Mouse (Mus musculus) heart, postnatal 0 days (tissue): Measurements from ENCODE around the gene Slain1.

Source experiments
- CTCF ChIP-seq: IDR thresholded peaks from 2 replicates; pipeline ENCODE4 v1.5.1; 2016; ENCODE audit warnings: antibody characterized with exemption, control low read depth, low read depth
- EP300 ChIP-seq: IDR thresholded peaks from 2 replicates; pipeline ENCODE4 v1.6.1; 2016; ENCODE audit warnings: antibody characterized with exemption, low read depth

DNA sequence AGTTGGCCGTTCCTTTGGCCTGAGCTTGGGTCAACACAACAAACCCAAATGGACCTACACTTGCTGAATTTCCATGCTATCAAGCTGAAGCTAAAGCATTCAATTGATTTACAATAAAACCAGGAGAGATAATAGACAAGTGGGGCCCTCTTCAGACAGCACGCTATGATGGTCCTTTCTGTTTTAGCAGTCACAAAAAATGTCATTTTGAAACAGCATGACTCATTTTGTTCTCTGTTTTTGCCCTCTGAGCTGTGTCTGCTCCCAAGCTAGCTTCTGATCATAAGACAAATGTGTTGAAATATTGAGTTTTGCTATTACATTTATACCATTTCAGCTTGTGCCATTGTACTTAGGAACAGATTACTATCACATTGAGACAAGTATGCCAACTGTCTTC, 28.8 kb upstream of the Slain1 start:
- no peak for TF ChIP-seq EP300
- TF ChIP-seq CTCF, result no peak
